Mouse (Mus musculus) E14TG2a.4 (cell line): ENCODE data around the gene Ctnnbip1.

Experiments
- CTCF ChIP-seq: conservative IDR thresholded peaks from 2 replicates; pipeline ENCODE4 v1.5.1; 2014; ENCODE audit warnings: low read length
- POU5F1 ChIP-seq: IDR thresholded peaks from 2 replicates; pipeline ENCODE4 v1.6.1; 2014; ENCODE audit warnings: low read length, borderline replicate concordance

DNA sequence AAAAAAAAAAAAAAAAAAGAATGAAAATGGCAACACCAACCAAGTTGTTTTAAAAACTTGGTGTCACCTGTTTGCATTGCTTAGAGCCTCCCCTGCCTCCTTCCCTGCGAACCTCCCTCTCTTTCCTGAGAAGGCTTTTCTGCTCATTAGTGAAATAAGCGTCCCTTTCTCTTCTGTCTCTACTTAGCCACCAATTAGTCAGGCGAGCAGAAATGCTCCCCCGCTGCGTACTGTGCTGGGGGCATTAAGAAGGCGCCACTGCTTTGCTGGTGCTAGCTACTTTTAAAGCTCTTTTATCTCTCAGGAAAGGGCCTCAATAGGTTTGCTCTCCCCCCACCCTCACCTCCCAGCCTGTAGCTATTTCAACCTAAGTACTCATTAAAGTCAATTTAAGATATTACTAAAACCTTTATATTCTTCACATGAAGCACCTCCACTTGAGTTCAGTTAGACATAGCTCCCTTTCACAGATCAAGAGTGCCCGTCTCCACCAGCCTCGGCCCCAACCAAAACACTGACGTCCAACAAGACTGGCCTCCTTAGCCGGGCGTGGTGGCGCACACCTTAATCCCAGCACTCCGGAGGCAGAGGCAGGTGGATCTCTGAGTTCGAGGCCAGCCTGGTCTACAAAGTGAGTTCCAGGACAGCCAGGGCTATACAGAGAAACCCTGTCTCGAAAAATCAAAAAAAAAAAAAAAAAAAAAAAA, 12.6 kb upstream of the Ctnnbip1 start:
- TF ChIP-seq CTCF, result no peak
- TF ChIP-seq POU5F1, result no peak
